Mouse (Mus musculus) kidney, postnatal 0 days (tissue): ENCODE results near the gene Rab4a. TPM values are rescaled to one million over a fixed set of nuclear protein-coding genes. Genes with fewer than 3 reads are reported as not detected.

Source experiments
- ATAC-seq: fragments of 200-750 bp; cut with Nextera tagmentation; replicated peaks from 2 replicates; pipeline ENCODE4 v1.8.0; 2017; ENCODE audit warnings: low read depth, moderate number of reproducible peaks, moderate TSS enrichment, moderate library complexity; ENCODE audit not compliant: low FRiP score
- DNase-seq: peaks from one replicate; pipeline ENCODE4 v3.0.0-alpha.2; 2016; ENCODE audit warnings: low spot score
- H3K27ac ChIP-seq: fragments of 300-500 bp; sonication (generic); 2 replicates; pipeline ENCODE4 v1.5.1; 2014; ENCODE audit warnings: mild to moderate bottlenecking
- H3K27me3 ChIP-seq: fragments of 300-500 bp; sonication (generic); 2 replicates; pipeline ENCODE4 v1.6.1; 2014; ENCODE audit warnings: low read length, mixed read lengths; ENCODE audit not compliant: insufficient read depth
- H3K36me3 ChIP-seq: fragments of 300-500 bp; sonication (generic); 2 replicates; pipeline ENCODE4 v1.6.1; 2014; ENCODE audit warnings: low read length, mixed read lengths; ENCODE audit not compliant: insufficient read depth
- H3K4me1 ChIP-seq: fragments of 300-500 bp; sonication (generic); replicated peaks from 2 replicates; pipeline ENCODE4 v1.6.1; 2014; ENCODE audit warnings: antibody characterized with exemption, low read length, mixed read lengths; ENCODE audit not compliant: insufficient read depth
- H3K4me2 ChIP-seq: fragments of 300-500 bp; sonication (generic); 2 replicates; pipeline ENCODE4 v1.6.1; 2014; ENCODE audit warnings: mild to moderate bottlenecking, low read length, moderate library complexity, mixed read lengths
- H3K4me3 ChIP-seq: fragments of 300-500 bp; sonication (generic); replicated peaks from 2 replicates; pipeline ENCODE4 v1.5.1; 2014; ENCODE audit warnings: low read depth, low read length
- H3K9ac ChIP-seq: fragments of 300-500 bp; sonication (generic); 2 replicates; pipeline ENCODE4 v1.6.1; 2014; ENCODE audit warnings: low read depth, low read length
- H3K9me3 ChIP-seq: fragments of 300-500 bp; sonication (generic); replicated peaks from 2 replicates; pipeline ENCODE4 v1.6.1; 2016; ENCODE audit warnings: low read length, inconsistent platforms, mixed read lengths
- CTCF ChIP-seq: IDR thresholded peaks from 2 replicates; pipeline ENCODE4 v1.5.1; 2016; ENCODE audit warnings: antibody characterized with exemption, low read depth, mild to moderate bottlenecking, moderate library complexity
- WGBS: fragments of 180-500 bp; shearing (Covaris S2); extraction: QIAGEN DNeasy Blood & Tissue Kit; methylation state at CpG from one replicate; pipeline ENCODE4 v1.1.7; 2014; 5-methylcytosine and 5-hydroxymethylcytosine counted together
- polyA plus RNA-seq: library from polyadenylated mRNA; unstranded; fragments of >200 nt; fragmentation: Nextera tagmentation; extraction: Ambion mirVana; gene quantifications from 2 replicates; pipeline ENCODE4 v1.2.1, GENCODE M21; 2015

The Rab4a gene
- polyA plus RNA-seq, 1 experiment from 2014 or later = 58.2 TPM

GRCm38 (mm10) chr8:123813892-123814266 lies 8.1 kb downstream of the Rab4a start:
- no peaks in the 10 kb centered on the region for H3K36me3 ChIP-seq
- 80% methylated on average over 4 of the region's 4 CpGs for WGBS
- H3K27ac ChIP-seq = no peak overlapping the region
- no peak for TF ChIP-seq CTCF
- no peak overlapping the region for H3K4me2 ChIP-seq
- H3K9me3 ChIP-seq = no peaks in the 10 kb centered on the region
- H3K9ac ChIP-seq = no peak overlapping the region
- DNase-seq (no peak), ATAC-seq (0 out of 2 replicates have a peak, but pooled peaks have one; percentile 18)
- H3K4me3 ChIP-seq = no peak overlapping the region
- H3K27me3 ChIP-seq = no peaks in the 10 kb centered on the region
- H3K4me1 ChIP-seq = no peaks in the 10 kb centered on the region; the same call in 1 of the 2 replicates

GRCm38 (mm10) chr8:123815325-123815724 lies 9.5 kb downstream of the Rab4a start:
- no peaks in the 10 kb centered on the region for H3K9me3 ChIP-seq
- H3K36me3 ChIP-seq = no peaks in the 10 kb centered on the region
- H3K4me3 ChIP-seq = no peak overlapping the region
- DNase-seq = no peak
- 86% methylated on average over 11 of the region's 11 CpGs for WGBS
- ATAC-seq = no peak
- no peaks in the 10 kb centered on the region for H3K27me3 ChIP-seq
- H3K4me2 ChIP-seq = no peak overlapping the region
- no peaks in the 10 kb centered on the region; the same call in 1 of the 2 replicates for H3K4me1 ChIP-seq
- no peak overlapping the region for H3K9ac ChIP-seq
- H3K27ac ChIP-seq = no peak overlapping the region
- no peak for TF ChIP-seq CTCF

GRCm38 (mm10) chr8:123816939-123817338 lies 11.2 kb downstream of the Rab4a start:
- ATAC-seq (no peak), DNase-seq (no peak)
- no peak overlapping the region for H3K4me2 ChIP-seq
- no peaks in the 10 kb centered on the region for H3K27me3 ChIP-seq
- no peaks in the 10 kb centered on the region for H3K9me3 ChIP-seq
- no peak overlapping the region for H3K9ac ChIP-seq
- H3K4me3 ChIP-seq = no peak overlapping the region
- 68% methylated on average over 8 of the region's 8 CpGs for WGBS
- H3K36me3 ChIP-seq = no peaks in the 10 kb centered on the region
- no peaks in the 10 kb centered on the region; the same call in 1 of the 2 replicates for H3K4me1 ChIP-seq
- H3K27ac ChIP-seq = no peak overlapping the region
- TF ChIP-seq CTCF = no peak

GRCm38 (mm10) chr8:123817747-123818146 lies 12.0 kb downstream of the Rab4a start:
- Histone ChIP-seq H3K4me1 (no peaks in the 10 kb centered on the region; the same call in 1 of the 2 replicates), H3K4me3 (no peak overlapping the region), H3K36me3 (no peaks in the 10 kb centered on the region), H3K27ac (no peak overlapping the region), H3K9me3 (no peaks in the 10 kb centered on the region), H3K27me3 (no peaks in the 10 kb centered on the region), H3K4me2 (no peak overlapping the region), H3K9ac (no peak overlapping the region)
- WGBS = 94% methylated on average over 11 of the region's 11 CpGs
- peak; percentile 32; the same call in 1 of the 2 replicates for TF ChIP-seq CTCF
- ATAC-seq (no peak), DNase-seq (no peak)

GRCm38 (mm10) chr8:123819683-123820610 lies 14.2 kb downstream of the Rab4a start:
- 83% methylated on average over 19 of the region's 19 CpGs for WGBS
- H3K27me3 ChIP-seq = no peaks in the 10 kb centered on the region
- no peak for TF ChIP-seq CTCF
- H3K27ac ChIP-seq = no peak overlapping the region
- no peaks in the 10 kb centered on the region for H3K9me3 ChIP-seq
- H3K4me1 ChIP-seq = no peaks in the 10 kb centered on the region
- H3K4me2 ChIP-seq = no peak overlapping the region
- H3K9ac ChIP-seq = no peak overlapping the region
- H3K36me3 ChIP-seq = 0 out of 2 replicates have a peak, but pooled peaks cover 7% of the 10 kb centered on the region
- DNase-seq (peak; percentile 5), ATAC-seq (peak; percentile 72)
- no peak overlapping the region for H3K4me3 ChIP-seq

GRCm38 (mm10) chr8:123820780-123821179 lies 15.0 kb downstream of the Rab4a start:
- no peak for TF ChIP-seq CTCF
- H3K9ac ChIP-seq = no peak overlapping the region
- H3K9me3 ChIP-seq = no peaks in the 10 kb centered on the region
- 91% methylated on average over 6 of the region's 6 CpGs for WGBS
- DNase-seq (no peak), ATAC-seq (no peak)
- H3K27ac ChIP-seq = no peak overlapping the region
- H3K4me2 ChIP-seq = no peak overlapping the region
- H3K36me3 ChIP-seq = 0 out of 2 replicates have a peak, but pooled peaks cover 7% of the 10 kb centered on the region
- H3K4me1 ChIP-seq = no peaks in the 10 kb centered on the region
- no peaks in the 10 kb centered on the region for H3K27me3 ChIP-seq
- no peak overlapping the region for H3K4me3 ChIP-seq
